Mouse (Mus musculus): ENCODE results near the gene Zfhx3. TPM values are rescaled to one million over a fixed set of nuclear protein-coding genes. Genes with fewer than 3 reads are reported as not detected.

The Zfhx3 gene
- total and polyA plus RNA-seq, 3 experiments, result 0.11 to 0.30 TPM; not detected in 1

GRCm38 (mm10) chr8:108536186-108536585 is 593.7 kb downstream of the Zfhx3 start:
- no peak for TF ChIP-seq POLR2AphosphoS5 (IDR thresholded peaks at IDR 0.05; ENCODE audit: insufficient replicate concordance, low read depth, low read length)
- no peak for TF ChIP-seq CTCF (IDR thresholded peaks at IDR 0.05; ENCODE audit: low read depth, low read length)
- no peak for TF ChIP-seq GATA1 (IDR thresholded peaks at IDR 0.05; ENCODE audit: borderline replicate concordance, low read length)
- no peak for TF ChIP-seq GATA2 (IDR thresholded peaks at IDR 0.05; ENCODE audit: borderline replicate concordance, low read depth, low read length)
- no peak for TF ChIP-seq TAL1 (conservative IDR thresholded peaks at IDR 0.05; ENCODE audit: low read depth, low read length)
- DNase-seq (ENCODE audit: low spot score), result no peak
- Histone ChIP-seq H3K9me3 (replicated peaks) (peaks cover 70% of the 10 kb centered on the region), H3K4me1 (ENCODE audit: insufficient read depth, low read depth, low read length) (no peaks in the 10 kb centered on the region), H3K27me3 (ENCODE audit: insufficient read depth, low read length) (no peaks in the 10 kb centered on the region), H3K4me3 (ENCODE audit: low read depth, low read length) (no peak overlapping the region), H3K36me3 (replicated peaks) (no peaks in the 10 kb centered on the region)
- no peak for ATAC-seq (ENCODE audit: extremely low read depth, insufficient number of reproducible peaks, low FRiP score, poor library complexity, severe bottlenecking)

- TF ChIP-seq GATA2 (IDR thresholded peaks at IDR 0.05; ENCODE audit: borderline replicate concordance, low read depth, low read length), result no peak
- TF ChIP-seq GATA1 (IDR thresholded peaks at IDR 0.05; ENCODE audit: borderline replicate concordance, low read length), result no peak
- TF ChIP-seq POLR2AphosphoS5 (IDR thresholded peaks at IDR 0.05; ENCODE audit: insufficient replicate concordance, low read depth, low read length), result no peak
- no peak for TF ChIP-seq TAL1 (conservative IDR thresholded peaks at IDR 0.05; ENCODE audit: low read depth, low read length)
- TF ChIP-seq CTCF (IDR thresholded peaks at IDR 0.05; ENCODE audit: low read depth, low read length), result no peak
- DNase-seq (ENCODE audit: low spot score) (no peak), ATAC-seq (ENCODE audit: extremely low read depth, insufficient number of reproducible peaks, low FRiP score, poor library complexity, severe bottlenecking) (no peak)
- no peak overlapping the region for H3K4me3 ChIP-seq (ENCODE audit: low read depth, low read length)
- peaks cover 65% of the 10 kb centered on the region for H3K9me3 ChIP-seq (replicated peaks)
- no peaks in the 10 kb centered on the region for H3K36me3 ChIP-seq (replicated peaks)
- H3K27me3 ChIP-seq (ENCODE audit: insufficient read depth, low read length), result no peaks in the 10 kb centered on the region
- no peaks in the 10 kb centered on the region for H3K4me1 ChIP-seq (ENCODE audit: insufficient read depth, low read depth, low read length)
These were observed 594.5 kb downstream of the Zfhx3 start for GRCm38 (mm10) chr8:108536911-108537351.

GRCm38 (mm10) chr8:108537686-108538551 is 595.5 kb downstream of the Zfhx3 start:
- no peak for ATAC-seq (ENCODE audit: extremely low read depth, insufficient number of reproducible peaks, low FRiP score, poor library complexity, severe bottlenecking)
- H3K4me1 ChIP-seq (ENCODE audit: insufficient read depth, low read depth, low read length), result no peaks in the 10 kb centered on the region
- no peaks in the 10 kb centered on the region for H3K27me3 ChIP-seq (ENCODE audit: insufficient read depth, low read length)
- no peak overlapping the region; the same call in 1 of the 2 replicates for H3K4me3 ChIP-seq (ENCODE audit: low read depth, low read length)
- no peak for TF ChIP-seq GATA2 (IDR thresholded peaks at IDR 0.05; ENCODE audit: borderline replicate concordance, low read depth, low read length)
- no peak for TF ChIP-seq GATA1 (IDR thresholded peaks at IDR 0.05; ENCODE audit: borderline replicate concordance, low read length)
- TF ChIP-seq POLR2AphosphoS5 (IDR thresholded peaks at IDR 0.05; ENCODE audit: insufficient replicate concordance, low read depth, low read length), result no peak
- TF ChIP-seq TAL1 (conservative IDR thresholded peaks at IDR 0.05; ENCODE audit: low read depth, low read length), result no peak
- no peak for TF ChIP-seq CTCF (IDR thresholded peaks at IDR 0.05; ENCODE audit: low read depth, low read length)
- no peak for DNase-seq (ENCODE audit: low spot score)
- H3K36me3 ChIP-seq (replicated peaks), result no peaks in the 10 kb centered on the region
- peaks cover 62% of the 10 kb centered on the region for H3K9me3 ChIP-seq (replicated peaks)

- H3K27me3 ChIP-seq (ENCODE audit: insufficient read depth, low read length), result no peaks in the 10 kb centered on the region
- no peaks in the 10 kb centered on the region for H3K36me3 ChIP-seq (replicated peaks)
- ATAC-seq (ENCODE audit: extremely low read depth, insufficient number of reproducible peaks, low FRiP score, poor library complexity, severe bottlenecking), result no peak
- no peak for TF ChIP-seq TAL1 (conservative IDR thresholded peaks at IDR 0.05; ENCODE audit: low read depth, low read length)
- TF ChIP-seq CTCF (IDR thresholded peaks at IDR 0.05; ENCODE audit: low read depth, low read length), result no peak
- TF ChIP-seq GATA1 (IDR thresholded peaks at IDR 0.05; ENCODE audit: borderline replicate concordance, low read length), result no peak
- TF ChIP-seq GATA2 (IDR thresholded peaks at IDR 0.05; ENCODE audit: borderline replicate concordance, low read depth, low read length), result no peak
- no peak for TF ChIP-seq POLR2AphosphoS5 (IDR thresholded peaks at IDR 0.05; ENCODE audit: insufficient replicate concordance, low read depth, low read length)
- DNase-seq (ENCODE audit: low spot score), result no peak
- peaks cover 59% of the 10 kb centered on the region for H3K9me3 ChIP-seq (replicated peaks)
- H3K4me3 ChIP-seq (ENCODE audit: low read depth, low read length), result no peak overlapping the region
- H3K4me1 ChIP-seq (ENCODE audit: insufficient read depth, low read depth, low read length), result no peaks in the 10 kb centered on the region
These were observed 596.6 kb downstream of the Zfhx3 start for GRCm38 (mm10) chr8:108538929-108539555.

GRCm38 (mm10) chr8:108552518-108552917 is 610.1 kb downstream of the Zfhx3 start:
- no peak for TF ChIP-seq GATA1 (IDR thresholded peaks at IDR 0.05; ENCODE audit: borderline replicate concordance, low read length)
- TF ChIP-seq POLR2AphosphoS5 (IDR thresholded peaks at IDR 0.05; ENCODE audit: insufficient replicate concordance, low read depth, low read length), result no peak
- TF ChIP-seq GATA2 (IDR thresholded peaks at IDR 0.05; ENCODE audit: borderline replicate concordance, low read depth, low read length), result no peak
- no peak for TF ChIP-seq CTCF (IDR thresholded peaks at IDR 0.05; ENCODE audit: low read depth, low read length)
- TF ChIP-seq TAL1 (conservative IDR thresholded peaks at IDR 0.05; ENCODE audit: low read depth, low read length), result no peak
- H3K27me3 ChIP-seq (ENCODE audit: insufficient read depth, low read length), result no peaks in the 10 kb centered on the region
- no peak overlapping the region for H3K4me3 ChIP-seq (ENCODE audit: low read depth, low read length)
- H3K9me3 ChIP-seq (replicated peaks), result peaks cover 66% of the 10 kb centered on the region
- DNase-seq (ENCODE audit: low spot score) (no peak), ATAC-seq (ENCODE audit: extremely low read depth, insufficient number of reproducible peaks, low FRiP score, poor library complexity, severe bottlenecking) (no peak)
- H3K36me3 ChIP-seq (replicated peaks), result no peaks in the 10 kb centered on the region
- H3K4me1 ChIP-seq (ENCODE audit: insufficient read depth, low read depth, low read length), result no peaks in the 10 kb centered on the region
